Mouse (Mus musculus) neutrophil, adult 5-6 weeks (primary cell): ENCODE results near the gene Snd1. TPM values are rescaled to one million over a fixed set of nuclear protein-coding genes. Genes with fewer than 3 reads are reported as not detected.

Source experiments
- ATAC-seq: fragments of 151-379, 151-347 bp; 2 replicates; pipeline ENCODE4 v1.8.0; 2017; ENCODE audit warnings: mild to moderate bottlenecking, moderate TSS enrichment; ENCODE audit not compliant: insufficient number of reproducible peaks, poor library complexity, low FRiP score, severe bottlenecking; ENCODE audit errors: extremely low read depth
- total RNA-seq: library from RNA; stranded (forward); fragments of 200-1000 nt; gene quantifications from 2 replicates; pipeline ENCODE4 v1.2.3, GENCODE M21; 2017

The Snd1 gene
- total RNA-seq, 1 experiment from 2014 or later = 44.2 TPM

- ATAC-seq = no peak
These were observed 457.5 kb downstream of the Snd1 start for GRCm38 (mm10) chr6:28932328-28932937.

GRCm38 (mm10) chr6:28935736-28936135 lies 460.8 kb downstream of the Snd1 start:
- ATAC-seq = no peak

GRCm38 (mm10) chr6:28947254-28947653 lies 472.3 kb downstream of the Snd1 start:
- no peak for ATAC-seq

- ATAC-seq = 0 out of 2 replicates have a peak, but pooled peaks have one; percentile 30
These were observed 474.3 kb downstream of the Snd1 start for GRCm38 (mm10) chr6:28949269-28949668.

- ATAC-seq = no peak
These were observed 480.6 kb downstream of the Snd1 start for GRCm38 (mm10) chr6:28955581-28955980.

- ATAC-seq = no peak
These were observed 482.5 kb downstream of the Snd1 start for GRCm38 (mm10) chr6:28957486-28957885.

GRCm38 (mm10) chr6:28963178-28963577 lies 488.2 kb downstream of the Snd1 start:
- ATAC-seq = no peak

- ATAC-seq = no peak
These were observed 490.3 kb downstream of the Snd1 start for GRCm38 (mm10) chr6:28965264-28965663.

GRCm38 (mm10) chr6:28969615-28970014 lies 494.7 kb downstream of the Snd1 start:
- no peak for ATAC-seq

- ATAC-seq = no peak
These were observed 495.8 kb downstream of the Snd1 start for GRCm38 (mm10) chr6:28970711-28971110.

GRCm38 (mm10) chr6:28974498-28974897 lies 499.6 kb downstream of the Snd1 start:
- ATAC-seq = no peak

GRCm38 (mm10) chr6:28975106-28975505 lies 500.2 kb downstream of the Snd1 start:
- no peak for ATAC-seq

GRCm38 (mm10) chr6:28978031-28978430 lies 503.1 kb downstream of the Snd1 start:
- ATAC-seq = no peak

- no peak for ATAC-seq
These were observed 503.9 kb downstream of the Snd1 start for GRCm38 (mm10) chr6:28978881-28979280.

- ATAC-seq = no peak
These were observed 504.6 kb downstream of the Snd1 start for GRCm38 (mm10) chr6:28979586-28979985.

GRCm38 (mm10) chr6:28980219-28980618 lies 505.3 kb downstream of the Snd1 start:
- no peak for ATAC-seq

- ATAC-seq = no peak
These were observed 506.0 kb downstream of the Snd1 start for GRCm38 (mm10) chr6:28980750-28981584.

GRCm38 (mm10) chr6:28981585-28981948 lies 506.6 kb downstream of the Snd1 start:
- ATAC-seq = no peak

- no peak for ATAC-seq
These were observed 507.2 kb downstream of the Snd1 start for GRCm38 (mm10) chr6:28981966-28982701.

- no peak for ATAC-seq
These were observed 507.9 kb downstream of the Snd1 start for GRCm38 (mm10) chr6:28982817-28983216.
